Mouse (Mus musculus): ENCODE results near the gene Olfr881.

Gene Olfr881

DNA sequence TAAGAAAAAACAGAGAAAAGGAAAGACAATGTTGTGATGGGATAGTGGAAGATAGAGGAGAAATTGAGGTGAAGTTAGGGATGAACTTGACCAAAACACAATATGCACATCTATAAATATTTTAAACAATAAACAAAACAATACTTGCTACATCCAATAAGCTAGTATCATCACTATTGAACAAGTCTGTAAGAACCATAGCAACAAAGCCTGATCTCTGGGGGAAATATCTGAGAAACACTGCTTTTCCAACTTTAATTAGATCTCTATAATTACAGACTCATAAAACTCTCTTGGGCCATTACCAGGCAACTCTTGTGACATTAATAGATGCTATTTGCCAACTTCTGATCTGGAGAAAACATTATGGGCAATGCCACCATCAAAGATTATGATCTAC, at the start of gene Olfr881:
Gene Olfr881, plus strand, starts transcription at position 301 of the 400 bp plus-strand sequence.
- CTCF ChIA-PET, result no interaction called here
- POLR2A ChIA-PET, result no interaction called here

GRCm38 (mm10) chr9:37998581-37999204, 7.1 kb downstream of the Olfr881 start:
- CTCF ChIA-PET, result no interaction called here
- POLR2A ChIA-PET, result no interaction called here

DNA sequence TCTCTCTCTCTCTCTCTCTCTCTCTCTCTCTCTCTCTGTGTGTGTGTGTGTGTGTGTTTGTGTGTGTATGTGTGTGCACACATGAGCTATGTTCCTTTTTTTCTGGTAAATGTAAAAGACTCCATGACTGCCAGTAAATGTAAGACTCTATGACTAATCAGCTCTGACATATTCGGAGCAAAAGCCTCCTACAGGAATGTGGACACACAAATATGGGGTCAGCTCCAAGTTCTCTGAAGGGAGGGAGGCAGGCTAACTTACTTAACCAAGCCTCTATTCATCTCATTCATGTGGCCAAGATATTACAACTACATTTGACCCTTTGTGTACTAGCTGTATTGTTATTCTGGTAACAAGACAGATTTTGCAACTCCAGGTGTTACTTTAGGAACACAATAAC, 8.4 kb downstream of the Olfr881 start:
- POLR2A ChIA-PET, result interaction anchor here in 1 of 4 experiments (0.6 kb wide), 1 partner anchor 940 kb away, joined by 5 read pairs; no protein-coding TSS in a partner anchor
- CTCF ChIA-PET, result interaction anchor here in 1 of 4 experiments (0.6 kb wide), 1 partner anchor 709 kb away, joined by 5 read pairs; no protein-coding TSS in a partner anchor

DNA sequence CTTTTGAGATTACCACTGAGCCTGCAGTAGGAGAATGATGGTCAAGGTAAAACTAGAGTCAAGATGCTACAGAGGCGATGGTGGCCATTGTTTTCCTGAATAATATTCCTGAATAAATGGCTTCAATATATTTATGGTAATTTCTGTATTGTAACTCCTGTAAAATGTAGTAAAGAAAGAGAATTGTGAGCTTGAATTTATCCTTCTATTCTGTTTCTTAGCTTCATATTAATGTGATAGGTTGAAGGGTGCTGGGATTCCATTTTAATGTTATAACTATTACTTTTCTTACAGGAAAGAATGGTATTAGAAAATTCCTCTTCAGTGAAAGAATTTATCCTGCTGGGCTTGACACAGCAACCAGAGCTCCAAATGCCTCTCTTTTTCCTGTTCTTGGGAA, 33.9 kb downstream of the Olfr881 start, which contains the start of gene Olfr883:
Gene Olfr883, plus strand, starts transcription at position 301 of the 400 bp plus-strand sequence.
- CTCF ChIA-PET, result no interaction called here
- POLR2A ChIA-PET, result no interaction called here

Data from embryonic stem cell, embryonic (primary cell).